ENCODE assay signal across 8 mouse cellular contexts in the genomic region with DNA sequence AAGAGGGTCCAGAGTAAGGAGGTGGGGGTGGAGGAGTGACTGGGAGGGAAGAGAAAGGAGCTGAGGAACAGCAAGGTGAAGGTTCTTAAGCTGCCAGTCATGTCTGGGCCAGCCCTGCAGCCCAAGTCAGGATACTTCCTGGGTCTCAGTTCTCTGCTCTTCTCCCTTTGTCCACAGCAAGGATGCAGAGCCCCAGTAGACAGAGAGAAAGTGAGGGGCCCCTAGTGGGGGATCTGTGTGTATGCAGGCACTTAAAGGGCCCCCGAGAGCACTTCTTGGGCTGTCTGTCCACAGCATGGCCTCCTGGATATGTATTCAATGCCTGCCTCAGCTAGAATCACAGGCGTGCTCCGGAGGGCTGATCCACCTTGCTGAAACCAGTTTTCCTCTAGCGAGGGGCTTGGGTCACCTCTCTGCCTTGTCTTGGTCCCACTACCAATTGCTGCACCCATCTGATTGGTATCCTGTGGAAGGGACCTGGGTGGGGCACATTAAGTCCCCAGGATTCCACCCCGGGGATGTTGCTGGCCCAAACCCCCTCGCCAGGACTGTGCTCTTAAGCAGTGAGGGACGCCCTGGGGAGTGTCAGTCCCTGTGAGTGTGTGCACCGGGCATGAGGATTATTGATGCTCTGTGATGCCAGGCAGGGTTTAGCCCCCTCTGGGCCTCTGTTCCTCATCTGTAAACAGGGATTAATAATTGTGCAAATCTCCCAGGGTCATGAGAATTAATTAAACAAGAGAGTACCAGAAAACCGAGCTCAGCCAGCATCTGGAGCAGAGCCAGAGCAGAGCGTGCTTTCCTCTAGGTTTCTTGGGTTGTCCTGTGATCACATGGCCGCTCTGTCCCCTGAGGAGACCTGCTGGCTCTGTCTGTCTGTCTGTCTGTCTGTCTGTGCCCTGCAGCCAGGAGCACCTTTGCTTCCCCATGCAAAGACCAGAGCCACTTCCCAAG. TPM values are rescaled to one million over a fixed set of nuclear protein-coding genes. Genes with fewer than 3 reads are reported as not detected.
A peak's percentile ranks its signal among the peaks of the same experiment; 100 is the strongest.
DNase-seq lines count a peak whose midpoint lies in the region; ATAC-seq and TF ChIP-seq lines count a peak whose summit lies in the region.

No protein-coding gene starts in this region.

- no peak overlapping the region for H3K9ac ChIP-seq in heart, postnatal 0 days (replicated peaks; ENCODE audit: low read depth, low read length)

- no peak for TF ChIP-seq EP300 in heart, postnatal 0 days (IDR thresholded peaks at IDR 0.05; ENCODE audit: low read depth)

- H3K4me3 ChIP-seq in heart, postnatal 0 days (ENCODE audit: low read depth, low read length), result no peak overlapping the region
- H3K4me3 ChIP-seq in midbrain, embryonic 10.5 days, result no peak overlapping the region

- DNase-seq in heart, postnatal 0 days (ENCODE audit: low spot score), result peak; percentile 64
- no peak for DNase-seq in heart, adult 8-10 months (ENCODE audit: low spot score)
- peak; percentile 53 for DNase-seq in embryo, embryonic 9.5 days (ENCODE audit: extremely low spot score)
- peak; percentile 50 for DNase-seq in kidney, adult 11 months
- DNase-seq in midbrain, embryonic 10.5 days (ENCODE audit: low spot score), result peak; percentile 56
- DNase-seq in right cerebral cortex, postnatal 25 days, result no peak
- no peak for DNase-seq in spleen, postnatal 4 days (ENCODE audit: low spot score in 2 of 2)
- DNase-seq in adrenal gland, adult 8-10 months, result no peak

- H3K4me1 ChIP-seq in heart, postnatal 0 days (ENCODE audit: control insufficient read depth, insufficient read depth), result peaks cover 24% of the 10 kb centered on the region
- H3K4me1 ChIP-seq in midbrain, embryonic 10.5 days, result peaks cover 35% of the 10 kb centered on the region

- H3K9me3 ChIP-seq in heart, postnatal 0 days (replicated peaks; ENCODE audit: control insufficient read depth, low read length), result no peaks in the 10 kb centered on the region
- no peaks in the 10 kb centered on the region for H3K9me3 ChIP-seq in midbrain, embryonic 10.5 days (replicated peaks)

- peak; percentile 49 for TF ChIP-seq CTCF in heart, postnatal 0 days (IDR thresholded peaks at IDR 0.05; ENCODE audit: low read depth)

- no peak overlapping the region for H3K27ac ChIP-seq in heart, postnatal 0 days (ENCODE audit: low read depth)
- peak overlapping the region; percentile 77 for H3K27ac ChIP-seq in midbrain, embryonic 10.5 days (replicated peaks)

- WGBS in heart, postnatal 0 days, result 65% methylated on average over 11 of the region's 11 CpGs
- WGBS in midbrain, embryonic 10.5 days, result 51% methylated on average over 11 of the region's 11 CpGs

- H3K27me3 ChIP-seq in heart, postnatal 0 days (ENCODE audit: control insufficient read depth, insufficient read depth, low read length), result no peaks in the 10 kb centered on the region
- no peaks in the 10 kb centered on the region for H3K27me3 ChIP-seq in midbrain, embryonic 10.5 days (ENCODE audit: low read depth, poor library complexity, severe bottlenecking)

- ATAC-seq in heart, postnatal 0 days (ENCODE audit: insufficient read depth, low read depth), result peak; percentile 72

- no peaks in the 10 kb centered on the region for H3K36me3 ChIP-seq in heart, postnatal 0 days (replicated peaks; ENCODE audit: control insufficient read depth, insufficient read depth, low read length)
- H3K36me3 ChIP-seq in midbrain, embryonic 10.5 days, result no peaks in the 10 kb centered on the region

- H3K4me2 ChIP-seq in heart, postnatal 0 days (ENCODE audit: low read depth, low read length), result no peak overlapping the region

RNA-seq across cellular contexts. Expression of gene Dusp7, which starts 26.5 kb away (rescaled TPM):
- total RNA-seq in heart, postnatal 0 days (2014; rRNA removed; ENCODE audit: low replicate concordance), result 46.9 and 47.7 TPM in 2 replicates
- 9.1 and 10.3 TPM in 2 replicates for polyA plus RNA-seq in heart, postnatal 0 days (2015; fragmentation: Nextera tagmentation; extraction: Ambion mirVana)
- total RNA-seq in heart, adult 8-10 months (2022), result 10 to 100 TPM; 53.4 to 67.0 (median 62.7) TPM
- 11.4 and 14.1 TPM in 2 replicates for polyA plus RNA-seq in midbrain, embryonic 10.5 days (2016; fragmentation: Nextera tagmentation; extraction: Ambion mirVana)
- 10 to 100 TPM; 13.1 to 22.0 (median 18.4) TPM for total RNA-seq in adrenal gland, adult 8-10 months (2022)

RNA-seq across cellular contexts. Expression of gene Rpl29, which starts 34.3 kb away (rescaled TPM):
- 783 and 913 TPM in 2 replicates for total RNA-seq in heart, postnatal 0 days (2014; rRNA removed; ENCODE audit: low replicate concordance)
- 504 and 531 TPM in 2 replicates for polyA plus RNA-seq in heart, postnatal 0 days (2015; fragmentation: Nextera tagmentation; extraction: Ambion mirVana)
- 100 to 1,000 TPM; 256 to 304 (median 274) TPM for total RNA-seq in heart, adult 8-10 months (2022)
- polyA plus RNA-seq in midbrain, embryonic 10.5 days (2016; fragmentation: Nextera tagmentation; extraction: Ambion mirVana), result 872 and 1,015 TPM in 2 replicates
- 100 to 1,000 TPM; 369 to 422 (median 377) TPM for total RNA-seq in adrenal gland, adult 8-10 months (2022)

RNA-seq across cellular contexts. Expression of gene Acy1, which starts 43.2 kb away (rescaled TPM):
- 38.5 and 45.3 TPM in 2 replicates for total RNA-seq in heart, postnatal 0 days (2014; rRNA removed; ENCODE audit: low replicate concordance)
- polyA plus RNA-seq in heart, postnatal 0 days (2015; fragmentation: Nextera tagmentation; extraction: Ambion mirVana), result 19.0 and 20.1 TPM in 2 replicates
- total RNA-seq in heart, adult 8-10 months (2022), result 10 to 100 TPM; 23.1 to 28.9 (median 25.7) TPM
- polyA plus RNA-seq in midbrain, embryonic 10.5 days (2016; fragmentation: Nextera tagmentation; extraction: Ambion mirVana), result 39.3 and 42.6 TPM in 2 replicates
- total RNA-seq in adrenal gland, adult 8-10 months (2022), result 10 to 100 TPM; 15.4 to 21.4 (median 18.2) TPM

RNA-seq across cellular contexts. Expression of gene Abhd14b, which starts 52.3 kb away (rescaled TPM):
- 14.9 and 46.8 TPM in 2 replicates for total RNA-seq in heart, postnatal 0 days (2014; rRNA removed; ENCODE audit: low replicate concordance)
- polyA plus RNA-seq in heart, postnatal 0 days (2015; fragmentation: Nextera tagmentation; extraction: Ambion mirVana), result 5.3 and 5.9 TPM in 2 replicates
- 10 to 100 TPM in 2 of 4 experiments, 1 to 10 TPM in 2; 6.0 to 11.8 (median 9.6) TPM for total RNA-seq in heart, adult 8-10 months (2022)
- polyA plus RNA-seq in midbrain, embryonic 10.5 days (2016; fragmentation: Nextera tagmentation; extraction: Ambion mirVana), result 5.2 TPM in 2 replicates
- total RNA-seq in adrenal gland, adult 8-10 months (2022), result 10 to 100 TPM; 46.4 to 65.7 (median 49.1) TPM

RNA-seq across cellular contexts. Expression of gene Abhd14a, which starts 52.6 kb away (rescaled TPM):
- 57.3 and 64.8 TPM in 2 replicates for total RNA-seq in heart, postnatal 0 days (2014; rRNA removed; ENCODE audit: low replicate concordance)
- polyA plus RNA-seq in heart, postnatal 0 days (2015; fragmentation: Nextera tagmentation; extraction: Ambion mirVana), result 45.8 and 47.1 TPM in 2 replicates
- total RNA-seq in heart, adult 8-10 months (2022), result 10 to 100 TPM; 17.5 to 20.6 (median 19.5) TPM
- 37.7 TPM in 2 replicates for polyA plus RNA-seq in midbrain, embryonic 10.5 days (2016; fragmentation: Nextera tagmentation; extraction: Ambion mirVana)
- total RNA-seq in adrenal gland, adult 8-10 months (2022), result 10 to 100 TPM; 24.8 to 32.3 (median 26.4) TPM

Comparison
In these comparisons a context has a peak if more than half of its experiments do, and no peak if none do; other contexts are left out.
1. DNase-seq: peak in heart, postnatal 0 days (single experiment), embryo, embryonic 9.5 days (single experiment), kidney, adult 11 months (single experiment) and midbrain, embryonic 10.5 days (single experiment); none in heart, adult 8-10 months (single experiment), right cerebral cortex, postnatal 25 days (single experiment), spleen, postnatal 4 days (0 of 2) and adrenal gland, adult 8-10 months (single experiment).